Mouse (Mus musculus) liver, embryonic 15.5 days (tissue): ENCODE measurements around the gene Ttll12. TPM values are rescaled to one million over a fixed set of nuclear protein-coding genes. Genes with fewer than 3 reads are reported as not detected.

Experiments used
- ATAC-seq: fragments of 200-750 bp; cut with Nextera tagmentation; 2 replicates; pipeline ENCODE4 v1.8.0; 2017; ENCODE audit warnings: moderate number of reproducible peaks, mild to moderate bottlenecking, moderate library complexity; ENCODE audit not compliant: insufficient read depth
- H3K27ac ChIP-seq: fragments of 300-500 bp; sonication (generic); replicated peaks from 2 replicates; pipeline ENCODE4 v1.5.1; 2015; ENCODE audit warnings: mild to moderate bottlenecking, inconsistent platforms
- H3K27me3 ChIP-seq: fragments of 300-500 bp; sonication (generic); 2 replicates; pipeline ENCODE4 v1.6.1; 2015; ENCODE audit warnings: mild to moderate bottlenecking, inconsistent platforms
- H3K36me3 ChIP-seq: fragments of 300-500 bp; sonication (generic); replicated peaks from 2 replicates; pipeline ENCODE4 v1.6.1; 2015; ENCODE audit warnings: moderate library complexity, mild to moderate bottlenecking, inconsistent platforms
- H3K4me1 ChIP-seq: fragments of 300-500 bp; sonication (generic); replicated peaks from 2 replicates; pipeline ENCODE4 v1.6.1; 2015; ENCODE audit warnings: inconsistent platforms
- H3K4me2 ChIP-seq: fragments of 300-500 bp; sonication (generic); 2 replicates; pipeline ENCODE4 v1.6.1; 2015; ENCODE audit warnings: moderate library complexity, mild to moderate bottlenecking, inconsistent platforms
- H3K4me3 ChIP-seq: fragments of 300-500 bp; sonication (generic); replicated peaks from 2 replicates; pipeline ENCODE4 v1.5.1; 2015; ENCODE audit warnings: mild to moderate bottlenecking, inconsistent platforms
- H3K9ac ChIP-seq: fragments of 300-500 bp; sonication (generic); 2 replicates; pipeline ENCODE4 v1.6.1; 2015; ENCODE audit warnings: moderate library complexity, mild to moderate bottlenecking, inconsistent platforms
- H3K9me3 ChIP-seq: fragments of 300-500 bp; sonication (generic); replicated peaks from 2 replicates; pipeline ENCODE4 v1.6.1; 2016; ENCODE audit warnings: inconsistent platforms
- WGBS: fragments of 180-500 bp; shearing (Covaris S2); methylation state at CpG from one replicate; pipeline ENCODE4 v1.1.7; 2015; ENCODE audit warnings: mixed read lengths; ENCODE audit not compliant: insufficient replicate concordance; 5-methylcytosine and 5-hydroxymethylcytosine counted together
- polyA plus RNA-seq: library from polyadenylated mRNA; unstranded; fragments of >200 nt; fragmentation: Nextera tagmentation; extraction: Ambion mirVana; gene quantifications from 2 replicates; pipeline ENCODE4 v1.2.1, GENCODE M21; 2015

Gene Ttll12
- polyA plus RNA-seq, 1 experiment from 2014 or later: 35.6 TPM

DNA sequence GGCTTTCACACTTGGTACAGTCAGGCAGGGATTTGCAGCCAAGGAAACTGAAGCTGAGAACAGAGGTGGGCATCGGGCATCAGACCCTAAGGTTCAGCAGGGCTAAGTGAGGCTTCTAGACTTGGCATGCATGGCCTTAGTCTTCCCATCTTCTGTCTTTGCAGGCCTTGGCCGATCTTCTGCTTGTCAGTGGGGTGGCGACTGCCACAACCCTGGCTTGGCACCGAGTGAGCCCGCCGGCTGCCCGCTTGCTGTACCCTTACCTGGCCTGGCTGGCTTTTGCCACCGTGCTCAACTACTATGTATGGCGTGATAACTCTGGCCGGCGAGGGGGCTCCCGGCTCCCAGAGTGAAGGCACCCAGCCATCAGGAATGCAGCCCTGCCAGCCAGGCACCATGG is 21.4 kb downstream of the Ttll12 start:
- Histone ChIP-seq H3K36me3 (peaks cover 69% of the 10 kb centered on the region), H3K27me3 (no peaks in the 10 kb centered on the region), H3K27ac (no peak overlapping the region), H3K4me2 (no peak overlapping the region), H3K9me3 (no peaks in the 10 kb centered on the region), H3K4me3 (no peak overlapping the region), H3K4me1 (peaks cover 16% of the 10 kb centered on the region), H3K9ac (no peak overlapping the region)
- 92% methylated on average over 12 of the region's 12 CpGs for WGBS
- ATAC-seq: no peak

DNA sequence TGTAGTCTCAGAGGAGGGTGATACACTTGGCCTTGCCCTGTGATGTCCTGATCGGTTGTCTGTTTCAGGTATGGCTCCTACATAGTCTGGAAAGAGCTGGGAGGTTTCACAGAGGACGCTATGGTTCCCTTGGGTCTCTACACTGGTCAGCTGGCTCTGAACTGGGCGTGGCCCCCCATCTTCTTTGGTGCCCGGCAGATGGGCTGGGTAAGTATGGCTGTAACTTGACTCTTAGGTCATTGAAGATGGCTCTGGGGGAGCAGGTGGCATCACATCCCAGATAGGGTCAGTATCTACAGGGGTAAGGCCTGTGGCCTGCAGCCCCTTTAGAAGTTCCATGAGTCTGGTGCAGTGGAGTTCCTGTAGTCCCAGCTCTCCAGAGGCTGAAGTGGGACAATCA is 22.8 kb downstream of the Ttll12 start:
- H3K36me3 ChIP-seq: peaks cover 55% of the 10 kb centered on the region
- no peak for ATAC-seq
- WGBS: 75% methylated on average over 4 of the region's 4 CpGs

DNA sequence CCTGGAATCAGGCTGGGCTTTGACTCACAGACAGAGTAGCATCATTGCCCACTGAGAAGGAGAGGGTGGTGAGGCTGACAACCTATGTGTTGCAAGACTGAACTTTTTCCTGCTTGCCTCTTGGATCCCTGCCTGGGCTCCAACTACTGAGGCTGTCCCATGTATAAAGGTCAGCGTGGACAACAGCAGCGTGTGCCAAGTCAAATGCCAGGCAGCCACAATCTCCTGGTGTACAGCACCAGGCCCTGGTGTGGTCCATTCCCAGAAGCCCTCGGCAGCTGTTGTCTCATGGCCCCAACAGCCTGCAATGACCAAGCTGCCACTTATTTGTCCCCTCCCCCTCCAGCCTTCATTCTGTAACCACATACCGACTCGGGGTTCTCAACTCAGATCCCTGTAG is 23.3 kb downstream of the Ttll12 start:
- no peak overlapping the region for H3K4me2 ChIP-seq
- H3K27me3 ChIP-seq: no peaks in the 10 kb centered on the region
- peaks cover 35% of the 10 kb centered on the region for H3K4me1 ChIP-seq
- H3K4me3 ChIP-seq: no peak overlapping the region
- ATAC-seq: no peak
- 0 out of 2 replicates have a peak overlapping the region, but pooled peaks have one; percentile 6 for H3K27ac ChIP-seq
- WGBS: 73% methylated on average over 5 of the region's 5 CpGs
- H3K36me3 ChIP-seq: peaks cover 50% of the 10 kb centered on the region
- H3K9me3 ChIP-seq: no peaks in the 10 kb centered on the region
- no peak overlapping the region for H3K9ac ChIP-seq

More for the DNA sequence above, 22.8 kb downstream of the Ttll12 start:
- Histone ChIP-seq H3K4me3 (no peak overlapping the region), H3K4me2 (no peak overlapping the region), H3K27ac (no peak overlapping the region), H3K4me1 (peaks cover 30% of the 10 kb centered on the region), H3K27me3 (no peaks in the 10 kb centered on the region), H3K9me3 (no peaks in the 10 kb centered on the region), H3K9ac (no peak overlapping the region)

DNA sequence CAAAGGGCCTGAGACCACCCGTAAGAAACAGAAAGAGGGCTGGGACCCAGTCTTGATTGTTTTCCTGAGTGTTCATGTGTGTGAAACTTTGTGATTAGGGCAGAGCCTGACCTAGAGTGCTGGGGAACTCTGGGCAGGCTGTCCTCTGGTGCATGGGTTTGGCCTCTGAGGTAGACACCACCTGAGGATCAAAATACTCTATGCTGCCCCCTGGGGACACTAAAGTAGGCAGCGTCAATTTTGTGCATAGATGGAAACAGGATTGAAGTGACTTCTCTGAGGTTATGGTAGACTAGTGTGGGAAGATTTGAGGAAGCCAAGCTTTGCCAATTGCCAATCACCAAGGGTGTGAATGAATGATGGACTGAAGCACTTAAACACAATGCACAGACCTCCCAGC is 24.3 kb downstream of the Ttll12 start:
- no peaks in the 10 kb centered on the region for H3K27me3 ChIP-seq
- no peak overlapping the region for H3K27ac ChIP-seq
- H3K4me1 ChIP-seq: peaks cover 44% of the 10 kb centered on the region
- 60% methylated on average over 2 of the region's 2 CpGs for WGBS
- no peak overlapping the region for H3K4me2 ChIP-seq
- no peak overlapping the region for H3K9ac ChIP-seq
- H3K4me3 ChIP-seq: no peak overlapping the region
- H3K9me3 ChIP-seq: no peaks in the 10 kb centered on the region
- H3K36me3 ChIP-seq: peaks cover 40% of the 10 kb centered on the region
- ATAC-seq: no peak

DNA sequence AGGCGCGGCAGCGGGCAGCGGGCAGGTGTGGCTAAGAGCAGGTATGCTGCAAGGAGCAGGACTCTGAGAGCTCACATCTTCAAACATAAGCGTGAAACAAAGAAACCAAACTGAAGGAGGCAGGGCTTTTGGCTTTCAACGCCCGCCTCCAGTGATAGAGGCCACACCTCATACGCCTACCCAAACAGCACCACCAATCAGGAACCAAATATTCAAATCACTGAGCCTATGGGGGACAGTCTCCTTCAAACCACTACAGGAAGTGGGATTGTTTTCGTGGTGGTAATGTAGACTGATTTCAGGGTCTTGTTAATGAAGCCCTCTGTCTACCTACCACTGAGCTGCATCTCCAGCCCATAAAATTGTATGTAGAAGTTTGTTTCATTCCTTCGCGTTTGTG is 25.3 kb downstream of the Ttll12 start:
- peaks cover 54% of the 10 kb centered on the region for H3K4me1 ChIP-seq
- H3K4me3 ChIP-seq: no peak overlapping the region
- H3K9ac ChIP-seq: no peak overlapping the region
- H3K9me3 ChIP-seq: no peaks in the 10 kb centered on the region
- no peak for ATAC-seq
- no peak overlapping the region for H3K4me2 ChIP-seq
- whole genome bisulfite sequencing: 63% methylated on average over 11 of the region's 11 CpGs
- H3K27me3 ChIP-seq: no peaks in the 10 kb centered on the region
- H3K27ac ChIP-seq: no peak overlapping the region
- H3K36me3 ChIP-seq: peaks cover 30% of the 10 kb centered on the region

DNA sequence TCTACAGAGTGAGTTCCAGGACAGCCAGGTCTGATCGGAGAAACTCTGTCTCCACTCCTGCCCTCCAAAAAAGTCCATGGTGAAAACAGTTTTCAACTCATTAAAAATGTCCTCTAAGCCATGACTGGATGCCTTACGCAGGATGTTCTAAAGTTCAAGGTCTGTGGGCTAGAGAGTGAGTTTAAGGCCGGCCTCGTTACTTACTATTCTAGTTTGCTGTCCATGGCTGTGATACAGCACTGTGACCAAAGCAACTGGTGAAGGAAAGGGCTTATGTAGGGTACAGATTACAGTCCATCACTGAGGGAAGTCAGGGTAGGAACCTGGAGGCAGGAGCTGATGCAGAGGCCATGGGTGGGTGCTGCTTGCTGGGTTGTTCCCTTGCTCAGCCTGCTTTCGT is 26.4 kb downstream of the Ttll12 start:
- Histone ChIP-seq H3K27me3 (no peaks in the 10 kb centered on the region), H3K4me2 (no peak overlapping the region), H3K27ac (no peak overlapping the region), H3K4me1 (peaks cover 64% of the 10 kb centered on the region), H3K4me3 (no peak overlapping the region), H3K9ac (no peak overlapping the region), H3K36me3 (peaks cover 19% of the 10 kb centered on the region), H3K9me3 (no peaks in the 10 kb centered on the region)
- ATAC-seq: no peak
- WGBS: 86% methylated on average over 5 of the region's 5 CpGs

DNA sequence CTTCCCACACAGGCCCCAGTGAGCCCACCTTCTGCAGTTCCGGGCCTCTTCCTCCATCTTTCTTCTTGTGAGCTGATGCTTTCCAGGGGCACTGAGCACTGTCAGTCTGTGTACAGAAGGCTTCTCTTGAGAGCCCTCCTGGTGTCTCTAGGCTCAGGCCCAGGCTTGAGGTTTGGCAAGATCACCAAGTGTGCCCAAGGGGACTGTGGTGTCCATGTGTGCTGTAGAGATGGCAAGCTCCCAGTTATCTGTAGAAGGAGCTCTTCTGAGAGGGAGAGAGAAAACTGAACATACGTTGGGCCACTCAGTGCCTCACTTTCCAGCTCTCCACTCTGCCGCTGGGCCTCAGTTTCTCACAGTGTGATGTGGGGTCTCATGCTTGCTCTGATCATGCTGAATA is 27.2 kb downstream of the Ttll12 start:
- no peak for ATAC-seq
- no peaks in the 10 kb centered on the region for H3K9me3 ChIP-seq
- peaks cover 71% of the 10 kb centered on the region for H3K4me1 ChIP-seq
- H3K9ac ChIP-seq: 0 out of 2 replicates have a peak overlapping the region, but pooled peaks have one; percentile 1
- no peak overlapping the region for H3K4me2 ChIP-seq
- no peaks in the 10 kb centered on the region for H3K27me3 ChIP-seq
- H3K27ac ChIP-seq: peak overlapping the region; percentile 16; the same call in 1 of the 2 replicates
- WGBS: 76% methylated on average over 3 of the region's 3 CpGs
- no peak overlapping the region for H3K4me3 ChIP-seq
- peaks cover 14% of the 10 kb centered on the region for H3K36me3 ChIP-seq

DNA sequence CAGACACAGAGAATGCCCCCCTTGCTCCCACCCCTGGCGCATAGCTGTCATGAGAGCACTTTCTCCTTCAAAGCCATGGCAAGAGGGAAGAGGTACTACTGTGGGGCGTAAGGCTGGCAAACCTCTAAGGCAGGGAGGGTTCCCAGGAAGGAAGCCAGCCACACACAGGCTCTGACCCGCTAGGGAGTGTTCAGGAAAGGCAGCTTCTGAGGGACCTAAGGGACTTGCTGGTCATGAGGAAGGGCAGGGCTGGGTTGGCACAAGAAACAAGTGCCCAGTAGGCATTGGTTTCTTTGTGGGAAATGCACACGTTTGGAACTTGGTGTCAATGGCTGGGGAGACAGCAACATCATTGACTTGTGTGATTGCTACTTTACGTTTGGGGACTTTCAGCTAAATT is 29.0 kb downstream of the Ttll12 start:
- 69% methylated on average over 5 of the region's 5 CpGs for WGBS
- no peaks in the 10 kb centered on the region for H3K36me3 ChIP-seq
- H3K9me3 ChIP-seq: no peaks in the 10 kb centered on the region
- ATAC-seq: no peak
- peak overlapping the region; percentile 91 for H3K4me2 ChIP-seq
- peak overlapping the region; percentile 78 for H3K4me3 ChIP-seq
- peaks cover 83% of the 10 kb centered on the region for H3K4me1 ChIP-seq
- H3K9ac ChIP-seq: peak overlapping the region; percentile 48; the same call in 1 of the 2 replicates
- H3K27me3 ChIP-seq: no peaks in the 10 kb centered on the region
- peak overlapping the region; percentile 93 for H3K27ac ChIP-seq

DNA sequence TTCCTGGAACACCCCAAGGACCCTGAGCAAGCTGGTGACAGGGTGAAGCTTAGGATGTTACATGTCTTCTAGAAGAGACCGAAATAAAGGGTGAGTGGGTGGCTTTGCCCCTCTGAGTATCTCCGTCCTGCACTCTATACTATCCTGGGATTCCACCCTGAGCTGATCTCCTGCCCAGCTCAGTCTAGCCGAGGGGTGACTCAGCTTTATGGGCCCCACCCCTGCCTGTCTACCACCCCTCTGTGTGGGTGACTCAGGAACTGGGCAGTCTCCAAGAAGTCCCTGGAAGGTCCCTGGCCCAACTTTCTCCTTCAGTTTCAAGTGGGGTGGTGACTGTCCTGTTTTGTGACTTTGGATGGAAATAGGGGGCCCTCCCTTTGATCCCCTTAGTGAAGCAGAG is 29.5 kb downstream of the Ttll12 start:
- H3K4me3 ChIP-seq: peak overlapping the region; percentile 78
- no peaks in the 10 kb centered on the region for H3K27me3 ChIP-seq
- peak overlapping the region; percentile 48 for H3K9ac ChIP-seq
- H3K4me1 ChIP-seq: peaks cover 83% of the 10 kb centered on the region
- ATAC-seq: peak; percentile 87
- no peaks in the 10 kb centered on the region for H3K36me3 ChIP-seq
- peak overlapping the region; percentile 93 for H3K27ac ChIP-seq
- H3K4me2 ChIP-seq: peak overlapping the region; percentile 91
- 34% methylated on average over 3 of the region's 3 CpGs for WGBS
- no peaks in the 10 kb centered on the region for H3K9me3 ChIP-seq

DNA sequence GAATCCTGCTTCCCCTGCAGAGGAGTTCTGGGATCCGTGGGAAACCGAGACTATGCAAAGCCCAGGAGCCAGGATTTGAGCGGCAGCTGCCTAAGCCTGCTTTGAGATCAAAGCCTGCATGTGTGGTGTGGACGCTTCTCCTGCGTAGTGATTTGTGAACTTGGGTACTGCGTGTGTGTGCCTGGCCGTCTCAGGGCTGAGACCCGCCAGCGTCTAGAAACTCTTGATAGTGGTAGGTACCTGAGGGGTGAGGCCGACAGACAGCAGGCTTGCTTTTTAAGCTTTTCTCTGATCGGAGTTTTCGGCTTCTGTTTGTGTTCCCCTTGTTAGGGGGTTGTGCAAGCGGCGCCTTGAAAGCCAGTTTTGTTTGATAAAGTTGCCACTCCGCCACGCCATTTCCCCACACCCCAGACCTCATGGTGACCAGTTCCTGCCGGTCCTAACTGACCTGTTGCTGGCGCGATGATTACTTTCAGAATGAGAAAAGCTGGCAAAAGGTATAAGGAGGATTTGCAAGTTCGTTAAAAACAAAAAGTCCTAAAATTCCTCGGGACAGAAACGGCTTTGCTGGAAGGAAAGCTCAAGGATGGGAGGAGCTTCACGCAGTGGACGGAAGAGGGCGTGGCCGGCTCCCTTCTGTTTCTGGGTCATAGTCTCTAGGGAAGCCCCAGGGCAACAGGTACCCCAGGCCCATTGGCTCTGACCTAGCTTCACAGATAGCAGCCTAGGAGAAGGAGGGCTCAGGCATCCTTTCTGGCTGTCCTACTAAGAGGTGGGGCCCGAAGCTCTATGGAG is 30.9 kb downstream of the Ttll12 start:
- peak overlapping the region; percentile 93 for H3K27ac ChIP-seq
- H3K36me3 ChIP-seq: no peaks in the 10 kb centered on the region
- peak overlapping the region; percentile 91 for H3K4me2 ChIP-seq
- ATAC-seq: peak; percentile 37
- no peaks in the 10 kb centered on the region for H3K9me3 ChIP-seq
- H3K4me3 ChIP-seq: peak overlapping the region; percentile 78
- peak overlapping the region; percentile 76 for H3K9ac ChIP-seq
- WGBS: 2% methylated on average over 27 of the region's 27 CpGs
- H3K27me3 ChIP-seq: no peaks in the 10 kb centered on the region
- peaks cover 72% of the 10 kb centered on the region for H3K4me1 ChIP-seq

DNA sequence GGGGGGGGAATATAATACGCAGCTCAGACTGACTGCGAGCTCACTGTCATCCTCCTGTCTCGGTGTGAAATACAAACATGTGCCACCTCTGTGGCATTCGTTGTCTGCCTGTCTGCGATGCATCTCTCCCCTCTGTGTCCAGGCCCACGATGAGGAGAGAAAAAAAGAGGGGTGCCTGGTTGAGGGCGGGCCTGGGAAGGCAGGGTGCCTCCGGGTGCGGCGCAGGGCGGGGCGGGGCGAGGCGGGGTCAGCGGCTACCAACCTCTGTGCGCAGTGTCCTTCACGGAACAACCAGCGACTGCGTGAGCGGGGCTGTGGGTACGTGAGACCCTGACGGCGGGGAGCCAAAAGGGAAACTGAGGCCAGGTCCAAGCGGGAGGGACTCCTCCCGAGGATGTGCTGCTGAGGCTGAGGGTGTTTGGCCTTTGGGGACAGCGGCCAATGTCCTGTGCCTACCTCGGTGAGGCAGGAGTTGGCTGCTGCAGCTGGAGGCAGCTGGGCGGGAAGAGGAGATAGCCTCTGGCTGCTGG is 31.6 kb downstream of the Ttll12 start, which contains the start of the genes Tspo and Mcat:
TSS of gene Tspo (plus strand) at position 266 of the 530 bp plus-strand sequence.
TSS of gene Mcat (minus strand) at position 461 of the 530 bp plus-strand sequence.
- Histone ChIP-seq H3K9me3 (no peaks in the 10 kb centered on the region), H3K4me3 (peak within 1 kb of the TSS; percentile 78), H3K36me3 (no peaks in the 10 kb centered on the region), H3K9ac (peak within 1 kb of the TSS; percentile 76), H3K27ac (peak within 1 kb of the TSS; percentile 93), H3K27me3 (no peaks in the 10 kb centered on the region), H3K4me2 (peak within 1 kb of the TSS; percentile 91), H3K4me1 (peaks cover 65% of the 10 kb centered on the region)
- ATAC-seq: peak; percentile 82
- 1% methylated on average over 28 of the region's 28 CpGs for WGBS
